Mouse (Mus musculus) layer of hippocampus, postnatal 25 days (tissue): ENCODE data around the gene Fkbp15. TPM values are rescaled to one million over a fixed set of nuclear protein-coding genes. Genes with fewer than 3 reads are reported as not detected.

Experiments
- DNase-seq, 2 experiments: peaks; one replicate each; pipeline ENCODE4 v3.0.0; 2022; ENCODE audit warnings: mixed read lengths in 2 of 2, low spot score in 1 of 2; ENCODE audit errors: extremely low spot score in 1 of 2
- total RNA-seq, 2 experiments: library from RNA; stranded (reverse); gene quantifications; 2 replicates each; pipeline ENCODE4 v1.2.3; 2021

The Fkbp15 gene
- total RNA-seq, result 10 to 100 TPM; 38.1 to 44.2 TPM

GRCm38 (mm10) chr4:62360088-62360804, at the start of gene Fkbp15, which contains the start of gene Slc31a1:
Gene Fkbp15 (minus strand): TSS chr4:62360548.
Gene Slc31a1 (plus strand): TSS chr4:62360727.
- DNase-seq, result peak; percentile 85 to 91

DNA sequence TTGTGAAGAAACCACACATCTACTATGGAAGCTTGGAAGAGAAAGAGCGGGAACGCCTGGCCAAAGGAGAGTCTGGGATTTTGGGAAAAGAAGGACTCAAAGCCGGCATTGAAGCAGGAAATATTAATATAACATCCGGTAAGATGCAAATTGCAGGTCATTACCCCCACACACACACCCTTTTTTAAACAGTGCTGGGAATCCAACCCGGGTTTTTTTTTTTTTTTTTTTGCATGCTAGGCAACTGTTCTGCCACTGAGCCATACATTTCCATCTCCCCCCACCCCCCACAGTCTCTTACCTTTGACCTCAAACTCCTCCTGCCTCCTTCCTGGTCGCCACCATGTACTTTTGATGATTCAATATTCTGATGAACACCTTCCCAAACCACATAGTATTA, 49.3 kb upstream of the Fkbp15 start:
- DNase-seq, result no peak

DNA sequence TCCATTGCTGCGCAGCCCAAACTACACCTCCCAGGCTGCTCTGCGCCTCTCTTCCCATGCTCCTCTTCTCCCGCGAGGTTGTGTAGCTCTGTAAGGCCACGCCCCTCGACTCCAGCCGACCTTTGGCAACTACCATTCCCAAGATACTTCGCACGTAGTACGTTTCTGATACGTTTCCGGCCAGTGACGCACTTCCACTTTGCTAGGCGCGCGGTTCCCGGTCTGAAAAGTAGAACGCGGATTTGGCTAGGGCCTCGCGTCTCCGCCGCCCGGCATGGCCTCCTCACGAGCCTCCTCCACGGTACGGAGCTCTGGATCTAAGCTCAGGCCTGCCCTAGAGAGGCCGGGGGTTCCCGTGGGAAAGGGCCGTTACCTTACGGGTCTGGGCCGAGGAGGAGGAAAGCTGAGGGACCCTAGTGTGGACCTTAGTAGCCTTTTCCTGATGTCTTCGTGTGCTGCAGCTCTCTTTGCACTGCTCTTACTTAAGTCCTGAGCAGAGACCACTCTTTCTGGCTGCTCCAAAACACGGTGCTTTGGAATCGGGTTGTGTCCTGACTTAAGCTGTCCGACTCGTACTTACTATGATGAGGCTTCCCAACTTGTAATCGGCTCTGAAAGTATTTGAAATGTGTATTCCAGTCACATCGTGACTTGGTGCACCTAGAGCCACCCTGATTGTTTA, 48.4 kb upstream of the Fkbp15 start, which contains the start of the genes Cdc26 and Prpf4:
Gene Cdc26 (minus strand): TSS at position 42 of the 682 bp plus-strand sequence.
Gene Prpf4 (plus strand): TSS at position 197 of the 682 bp plus-strand sequence.
- DNase-seq, result peak; percentile 81 to 86

GRCm38 (mm10) chr4:62407730-62408582, 47.6 kb upstream of the Fkbp15 start:
- peak; percentile 28 to 37 for DNase-seq

GRCm38 (mm10) chr4:62406133-62406532, 45.8 kb upstream of the Fkbp15 start:
- no peak for DNase-seq

DNA sequence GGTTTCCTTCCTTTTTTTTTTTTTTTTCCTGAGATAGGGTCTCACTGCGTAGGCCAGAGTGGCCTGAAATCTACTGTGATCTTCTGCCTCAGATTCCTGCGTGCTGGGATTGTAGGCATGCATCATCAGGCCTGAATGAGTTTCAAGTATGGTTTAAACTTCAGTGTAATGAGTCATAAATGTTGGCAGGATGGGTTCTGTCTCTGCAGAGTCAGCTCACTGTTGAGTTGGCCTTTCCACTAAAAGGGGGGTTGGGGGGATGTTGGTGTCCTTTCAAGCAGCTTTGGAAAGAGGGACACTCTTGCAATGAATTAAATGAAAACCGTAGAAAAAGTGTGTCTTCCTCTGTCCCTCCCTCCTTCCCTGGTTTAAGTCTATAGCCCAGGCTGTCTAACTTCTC, 38.6 kb upstream of the Fkbp15 start:
- DNase-seq, result no peak

DNA sequence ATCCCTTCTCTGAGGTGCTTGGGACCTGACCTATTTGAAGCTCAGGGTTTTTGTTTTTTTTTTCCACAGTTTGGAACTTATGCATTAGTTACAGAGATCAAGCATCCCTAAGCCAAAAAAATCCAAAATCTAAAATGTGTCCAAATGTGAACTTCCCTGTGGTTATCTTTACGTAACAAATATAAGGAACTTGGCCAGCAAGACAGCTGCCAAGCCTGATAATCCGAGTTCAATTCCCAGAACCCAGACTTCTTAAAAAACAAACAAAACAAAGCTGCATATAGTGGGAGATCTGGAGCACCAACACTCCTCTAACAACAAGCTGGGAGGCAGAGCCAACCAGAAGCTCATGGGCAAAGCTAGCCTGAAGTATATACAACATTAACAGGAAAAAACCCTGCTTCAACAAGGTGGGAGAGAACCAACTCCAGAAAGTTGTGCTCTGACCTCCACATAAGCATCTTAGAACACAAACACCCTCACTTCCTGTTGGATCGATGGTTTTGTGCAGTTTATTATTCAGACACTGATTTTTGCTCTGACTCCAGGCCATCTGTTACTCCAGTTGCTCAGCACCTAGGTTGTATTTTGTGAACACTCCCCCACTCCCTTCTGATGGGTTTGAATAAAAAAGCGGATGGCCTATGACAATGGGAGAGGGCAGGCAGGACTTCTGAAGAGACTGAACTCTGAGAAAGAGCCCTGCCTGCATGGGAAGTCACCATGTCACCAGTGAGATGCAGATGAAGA, 37.4 kb upstream of the Fkbp15 start:
- no peak for DNase-seq

DNA sequence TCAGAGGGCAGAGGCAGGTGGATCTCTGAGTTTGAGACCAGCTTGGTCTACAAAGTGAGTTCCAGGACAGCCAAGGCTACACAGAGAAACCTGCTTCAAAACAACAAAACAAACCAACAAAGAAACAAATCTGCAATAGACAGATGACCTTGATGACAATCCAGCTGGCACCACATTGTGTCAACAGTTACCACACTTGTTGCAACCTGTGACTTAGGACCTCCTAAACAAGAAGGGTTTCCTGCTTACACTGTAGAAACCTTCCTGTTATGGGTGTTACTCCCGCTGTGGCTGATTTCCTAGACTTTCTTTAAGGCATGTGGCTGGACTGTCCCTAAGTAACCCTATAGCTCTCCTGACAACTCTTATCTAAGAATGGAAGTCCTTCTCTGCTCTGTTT, 35.5 kb upstream of the Fkbp15 start:
- no peak for DNase-seq

DNA sequence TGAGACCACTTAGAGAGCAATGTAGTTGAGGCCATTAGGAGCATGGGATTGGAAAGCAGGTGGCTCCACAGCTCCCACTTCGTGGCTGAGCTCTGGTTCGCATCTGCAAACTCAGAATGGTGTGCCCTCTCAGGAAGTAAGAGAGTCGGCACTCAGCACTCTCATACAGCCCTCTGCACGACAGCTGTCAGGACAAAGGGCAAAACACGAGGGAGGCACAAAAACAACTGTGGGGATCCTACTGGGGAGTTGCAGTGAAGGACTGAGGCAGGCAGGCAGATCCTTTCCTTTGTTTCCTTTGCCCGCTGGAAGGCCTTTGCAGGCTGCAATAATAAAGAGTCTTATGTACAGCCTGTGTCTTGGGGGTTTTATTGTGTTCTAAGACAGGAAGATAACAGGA, 33.1 kb upstream of the Fkbp15 start:
- no peak for DNase-seq

DNA sequence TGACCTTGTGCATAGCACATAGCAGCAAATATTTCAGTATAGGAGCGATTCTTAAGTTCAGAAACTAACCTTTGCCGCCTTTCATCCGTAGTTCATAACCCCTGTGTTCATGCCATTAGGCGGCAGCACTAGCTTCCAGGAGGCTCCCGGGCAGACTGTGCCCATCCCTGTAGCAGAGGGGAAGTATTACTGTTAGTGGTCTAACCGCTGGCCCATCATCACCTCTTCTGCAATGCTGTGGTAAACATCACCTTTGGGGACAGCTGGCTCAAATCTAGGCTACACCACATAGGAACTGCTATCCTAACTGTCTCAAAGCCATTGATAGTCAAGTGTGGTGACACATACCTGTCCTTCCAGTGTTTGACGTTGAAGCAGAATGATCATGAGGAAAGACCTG, 31.5 kb upstream of the Fkbp15 start:
- DNase-seq, result no peak

DNA sequence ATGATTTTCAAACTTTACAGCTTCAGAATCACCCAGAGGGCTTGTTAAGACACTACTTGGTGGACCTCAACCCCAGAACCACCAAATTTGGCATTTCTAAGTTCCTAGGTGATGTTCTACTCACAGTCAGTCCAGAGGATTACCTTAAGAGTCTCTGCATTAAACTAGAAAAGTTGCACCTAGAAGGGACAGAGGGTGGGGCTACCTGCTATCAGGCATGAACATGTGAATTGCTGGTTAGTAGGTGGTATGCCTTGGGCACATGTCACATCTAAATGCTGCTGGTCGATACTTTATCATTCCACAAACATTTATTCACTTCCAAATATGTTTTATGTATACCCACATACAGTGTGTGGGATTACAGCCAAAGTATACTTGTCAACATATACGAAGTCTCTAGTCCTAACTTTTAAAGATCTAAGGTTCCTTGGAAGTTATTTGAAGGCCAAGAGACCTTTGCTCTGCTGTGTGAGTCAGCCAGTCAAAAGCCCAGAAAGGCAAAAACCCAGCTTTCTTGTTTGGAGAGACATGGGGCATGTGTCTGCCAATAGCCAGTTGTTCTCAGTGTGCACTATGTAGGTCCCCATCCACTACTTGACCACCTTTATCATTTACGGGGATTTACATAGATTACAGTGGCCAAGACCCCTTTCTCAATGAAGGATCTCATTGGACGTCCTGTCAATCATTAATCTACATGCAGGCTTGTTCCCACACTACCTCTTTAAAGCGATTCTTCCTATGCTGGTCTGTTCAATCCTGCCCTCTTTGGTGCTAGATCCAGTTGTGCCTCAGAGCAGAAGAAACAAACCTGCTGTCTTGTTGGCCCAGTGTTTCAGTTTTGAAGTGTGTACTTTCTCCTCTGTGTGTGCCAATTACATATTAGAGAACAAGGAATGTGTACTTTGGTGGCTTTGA, 29.5 kb upstream of the Fkbp15 start:
- no peak for DNase-seq

GRCm38 (mm10) chr4:62385439-62385838, 25.1 kb upstream of the Fkbp15 start:
- no peak for DNase-seq

- DNase-seq, result no peak
Measured at GRCm38 (mm10) chr4:62384159-62384558, 23.8 kb upstream of the Fkbp15 start.

- no peak for DNase-seq
Measured at GRCm38 (mm10) chr4:62383752-62384151, 23.4 kb upstream of the Fkbp15 start.

DNA sequence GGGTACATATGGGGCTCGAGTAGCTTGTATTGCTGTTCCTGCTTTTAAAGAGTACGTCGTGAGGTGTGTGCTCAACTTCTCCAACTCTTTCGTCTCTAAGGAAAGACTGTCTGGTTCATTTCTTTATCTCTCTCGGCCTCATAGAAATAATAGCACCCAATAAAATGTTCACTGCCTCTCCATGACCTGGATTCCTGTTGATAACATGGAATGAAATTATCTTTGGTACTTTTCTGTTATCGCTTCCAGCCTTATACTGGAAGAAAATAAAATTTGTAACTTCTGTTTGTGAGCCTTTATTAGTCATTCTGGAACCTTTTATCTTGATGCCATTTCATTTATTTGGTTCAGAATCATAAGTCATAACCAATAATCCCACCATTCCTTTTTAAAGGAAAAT, 22.9 kb upstream of the Fkbp15 start:
- no peak for DNase-seq

GRCm38 (mm10) chr4:62379724-62380381, 19.5 kb upstream of the Fkbp15 start:
- no peak for DNase-seq

DNA sequence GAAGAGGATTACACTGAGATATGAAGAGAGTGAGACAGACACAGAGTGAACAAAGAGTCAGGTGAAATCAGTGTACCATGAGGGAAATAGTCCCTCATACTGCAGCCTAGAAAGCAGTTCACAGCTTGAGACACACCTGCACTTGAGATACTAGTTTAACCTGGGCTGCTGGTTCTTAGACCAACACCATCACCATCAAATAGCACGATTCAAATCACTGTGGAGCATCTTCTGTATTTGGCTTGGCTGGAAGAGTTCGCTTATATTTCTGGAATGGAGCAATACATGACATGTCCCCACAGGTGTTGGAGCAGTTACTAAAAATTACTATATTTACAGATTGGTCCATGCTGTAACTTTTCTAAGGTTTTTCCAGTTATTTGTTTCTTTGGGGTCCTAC, 15.8 kb upstream of the Fkbp15 start:
- no peak for DNase-seq

DNA sequence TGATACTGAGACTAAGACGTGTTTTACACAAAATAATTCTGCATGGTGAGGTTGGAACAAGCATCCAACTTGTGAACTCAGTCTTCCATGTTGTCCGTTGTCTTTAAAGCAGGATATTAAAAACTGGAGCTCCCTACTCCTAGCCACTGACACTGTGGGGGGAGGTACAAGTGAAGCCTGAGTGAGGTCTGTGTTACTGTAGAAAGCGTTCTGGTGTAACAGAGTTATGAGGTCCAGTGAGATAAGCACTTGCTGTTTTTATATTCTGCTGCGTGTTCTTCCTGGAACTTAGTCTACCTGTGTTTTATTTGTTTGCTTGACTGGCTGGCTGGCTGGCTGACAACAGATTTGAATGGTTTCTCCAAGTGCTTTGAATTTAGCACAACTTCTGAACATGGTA, 14.0 kb upstream of the Fkbp15 start:
- DNase-seq, result no peak

DNA sequence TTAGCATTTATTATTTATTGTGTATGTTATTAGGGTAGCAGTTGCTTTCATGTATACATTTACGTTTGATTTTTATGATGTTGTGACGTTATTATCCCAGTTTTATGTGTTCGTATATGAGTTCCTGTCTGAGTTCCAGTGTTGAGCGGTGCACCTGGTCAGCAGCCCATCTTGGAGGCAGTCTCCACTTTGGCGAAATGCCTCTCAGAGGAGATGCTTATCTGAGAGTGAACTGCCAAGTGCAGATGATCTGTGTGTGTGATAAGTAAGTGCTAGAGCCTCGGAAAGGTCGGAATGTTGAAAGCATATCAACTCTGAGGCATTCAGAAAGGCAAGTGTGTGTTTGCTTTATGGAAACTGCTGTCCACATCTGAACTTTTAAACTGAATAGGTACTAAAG, 13.3 kb upstream of the Fkbp15 start:
- DNase-seq, result no peak
